Mouse (Mus musculus) thymus, postnatal 10 days (tissue): ENCODE data around the gene Ttll12.

Experiments
- DNase-seq, 2 experiments: peaks; one replicate each; pipeline ENCODE4 v3.0.0; 2021; ENCODE audit warnings: low spot score in 2 of 2

Gene Ttll12

DNA sequence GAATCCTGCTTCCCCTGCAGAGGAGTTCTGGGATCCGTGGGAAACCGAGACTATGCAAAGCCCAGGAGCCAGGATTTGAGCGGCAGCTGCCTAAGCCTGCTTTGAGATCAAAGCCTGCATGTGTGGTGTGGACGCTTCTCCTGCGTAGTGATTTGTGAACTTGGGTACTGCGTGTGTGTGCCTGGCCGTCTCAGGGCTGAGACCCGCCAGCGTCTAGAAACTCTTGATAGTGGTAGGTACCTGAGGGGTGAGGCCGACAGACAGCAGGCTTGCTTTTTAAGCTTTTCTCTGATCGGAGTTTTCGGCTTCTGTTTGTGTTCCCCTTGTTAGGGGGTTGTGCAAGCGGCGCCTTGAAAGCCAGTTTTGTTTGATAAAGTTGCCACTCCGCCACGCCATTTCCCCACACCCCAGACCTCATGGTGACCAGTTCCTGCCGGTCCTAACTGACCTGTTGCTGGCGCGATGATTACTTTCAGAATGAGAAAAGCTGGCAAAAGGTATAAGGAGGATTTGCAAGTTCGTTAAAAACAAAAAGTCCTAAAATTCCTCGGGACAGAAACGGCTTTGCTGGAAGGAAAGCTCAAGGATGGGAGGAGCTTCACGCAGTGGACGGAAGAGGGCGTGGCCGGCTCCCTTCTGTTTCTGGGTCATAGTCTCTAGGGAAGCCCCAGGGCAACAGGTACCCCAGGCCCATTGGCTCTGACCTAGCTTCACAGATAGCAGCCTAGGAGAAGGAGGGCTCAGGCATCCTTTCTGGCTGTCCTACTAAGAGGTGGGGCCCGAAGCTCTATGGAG lies 30.9 kb downstream of the Ttll12 start:
- DNase-seq, result peak in 1 of 2 experiments; percentile 56

DNA sequence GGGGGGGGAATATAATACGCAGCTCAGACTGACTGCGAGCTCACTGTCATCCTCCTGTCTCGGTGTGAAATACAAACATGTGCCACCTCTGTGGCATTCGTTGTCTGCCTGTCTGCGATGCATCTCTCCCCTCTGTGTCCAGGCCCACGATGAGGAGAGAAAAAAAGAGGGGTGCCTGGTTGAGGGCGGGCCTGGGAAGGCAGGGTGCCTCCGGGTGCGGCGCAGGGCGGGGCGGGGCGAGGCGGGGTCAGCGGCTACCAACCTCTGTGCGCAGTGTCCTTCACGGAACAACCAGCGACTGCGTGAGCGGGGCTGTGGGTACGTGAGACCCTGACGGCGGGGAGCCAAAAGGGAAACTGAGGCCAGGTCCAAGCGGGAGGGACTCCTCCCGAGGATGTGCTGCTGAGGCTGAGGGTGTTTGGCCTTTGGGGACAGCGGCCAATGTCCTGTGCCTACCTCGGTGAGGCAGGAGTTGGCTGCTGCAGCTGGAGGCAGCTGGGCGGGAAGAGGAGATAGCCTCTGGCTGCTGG lies 31.6 kb downstream of the Ttll12 start, which contains the start of the genes Tspo and Mcat:
TSS of gene Tspo (plus strand) at position 266 of the 530 bp plus-strand sequence.
TSS of gene Mcat (minus strand) at position 461 of the 530 bp plus-strand sequence.
- peak; percentile 63 to 71 for DNase-seq

- peak; percentile 72 to 75 for DNase-seq
Measured at GRCm38 (mm10) chr15:83562626-83563270, 32.2 kb downstream of the Ttll12 start.

- DNase-seq, result no peak
Measured at GRCm38 (mm10) chr15:83560941-83561477, 33.9 kb downstream of the Ttll12 start.

DNA sequence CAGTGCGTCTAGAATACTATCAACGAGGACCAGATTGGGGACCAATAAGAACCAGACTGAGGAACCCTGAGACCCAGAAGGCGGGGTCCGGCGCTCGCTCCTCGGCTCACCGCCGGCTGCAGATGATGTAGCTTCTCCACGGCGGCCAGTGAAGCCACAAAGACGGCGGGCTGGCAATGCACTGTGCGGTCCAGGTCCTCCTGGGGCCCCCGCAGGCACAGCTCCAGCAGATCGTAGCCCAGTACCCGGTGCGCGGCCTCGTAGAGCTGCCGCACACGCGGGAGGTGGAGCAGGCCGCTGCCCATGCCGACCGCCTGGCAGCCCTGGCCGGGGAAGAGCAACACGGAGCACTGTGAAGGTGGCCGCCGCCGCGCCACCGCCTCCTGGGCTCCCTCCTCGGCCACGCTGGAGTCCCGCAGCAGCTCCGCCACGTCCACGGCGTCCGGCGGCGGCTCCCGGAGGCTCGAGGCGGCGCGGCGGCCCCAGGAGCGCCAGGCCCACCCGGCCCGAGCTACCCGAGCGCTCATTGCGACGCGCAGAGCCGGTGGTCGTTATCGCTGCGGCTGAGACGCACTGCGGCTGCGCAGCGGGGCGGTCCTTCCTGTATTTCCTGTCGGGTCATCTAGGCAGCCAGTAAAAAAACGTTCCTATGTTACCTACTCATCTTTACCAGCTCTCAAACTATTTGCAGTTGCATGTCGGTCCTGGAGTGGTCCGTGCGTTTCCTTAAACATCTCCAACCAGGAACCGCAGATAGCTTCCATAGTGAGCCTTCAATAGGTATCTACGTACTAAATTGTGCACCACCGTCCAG lies 39.6 kb downstream of the Ttll12 start:
- peak; percentile 85 to 89 for DNase-seq

- DNase-seq, result no peak
Measured at GRCm38 (mm10) chr15:83553831-83554230, 41.1 kb downstream of the Ttll12 start.

DNA sequence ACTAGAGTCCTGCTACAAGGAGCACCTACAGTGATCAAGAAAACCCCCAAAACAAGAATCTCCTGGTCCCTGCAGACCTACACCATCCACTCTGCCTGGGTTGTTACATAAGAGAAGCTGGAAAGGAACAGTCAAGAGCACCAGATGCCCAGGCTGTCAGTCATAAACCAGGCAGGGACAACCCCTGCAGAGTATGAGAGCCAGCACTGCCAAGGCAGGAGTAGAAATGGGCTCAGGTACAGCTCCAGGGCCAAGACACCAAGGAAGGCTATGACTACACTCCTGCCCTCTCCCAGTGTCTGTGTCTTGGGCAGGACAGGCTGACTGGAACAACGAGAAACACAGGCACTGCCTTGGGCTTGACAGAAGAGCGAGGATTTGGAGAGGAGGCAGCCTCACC lies 44.8 kb downstream of the Ttll12 start:
- no peak for DNase-seq

GRCm38 (mm10) chr15:83547144-83547543 lies 47.8 kb downstream of the Ttll12 start:
- DNase-seq, result no peak

DNA sequence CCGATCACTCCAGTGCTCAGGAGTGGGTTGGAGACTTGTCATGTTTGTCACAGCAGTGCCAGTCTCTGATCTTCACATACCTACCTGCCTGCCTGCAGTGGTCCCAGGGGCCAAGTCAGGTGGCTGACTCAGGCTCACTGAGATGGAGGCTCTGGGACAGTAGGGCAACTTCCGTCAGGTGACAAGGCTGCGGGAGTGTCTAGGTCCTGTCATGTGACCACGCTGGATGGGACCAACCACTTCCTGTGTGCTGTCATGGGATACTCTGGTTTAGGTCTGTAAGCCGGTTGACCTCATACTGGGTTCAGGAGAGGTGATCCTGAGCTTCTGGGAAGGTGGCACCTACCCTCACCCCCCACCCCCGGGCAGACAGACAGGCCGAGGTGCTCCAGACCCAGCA lies 48.9 kb downstream of the Ttll12 start:
- DNase-seq, result no peak

- DNase-seq, result no peak
Measured at GRCm38 (mm10) chr15:83541647-83542287, 53.2 kb downstream of the Ttll12 start.

DNA sequence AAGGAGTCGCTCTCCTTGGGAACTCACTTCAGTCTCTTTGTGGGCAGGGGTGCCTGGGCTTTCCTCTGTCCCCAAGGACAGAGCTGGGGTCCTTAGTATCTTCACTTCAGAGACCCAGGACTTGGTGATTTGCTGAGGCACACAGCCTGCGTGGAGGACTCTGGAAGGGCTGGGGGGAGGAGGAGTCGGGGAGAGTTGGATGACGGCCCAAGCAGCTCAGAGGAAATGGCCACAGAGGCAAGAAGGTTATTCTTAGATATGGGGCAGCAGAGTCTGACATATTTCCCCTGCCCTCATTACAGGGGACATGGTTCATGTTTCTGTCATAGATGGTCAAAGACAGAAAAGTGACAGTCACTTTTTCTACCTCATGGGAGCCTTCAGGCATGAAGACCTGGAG lies 55.1 kb downstream of the Ttll12 start:
- DNase-seq, result no peak

DNA sequence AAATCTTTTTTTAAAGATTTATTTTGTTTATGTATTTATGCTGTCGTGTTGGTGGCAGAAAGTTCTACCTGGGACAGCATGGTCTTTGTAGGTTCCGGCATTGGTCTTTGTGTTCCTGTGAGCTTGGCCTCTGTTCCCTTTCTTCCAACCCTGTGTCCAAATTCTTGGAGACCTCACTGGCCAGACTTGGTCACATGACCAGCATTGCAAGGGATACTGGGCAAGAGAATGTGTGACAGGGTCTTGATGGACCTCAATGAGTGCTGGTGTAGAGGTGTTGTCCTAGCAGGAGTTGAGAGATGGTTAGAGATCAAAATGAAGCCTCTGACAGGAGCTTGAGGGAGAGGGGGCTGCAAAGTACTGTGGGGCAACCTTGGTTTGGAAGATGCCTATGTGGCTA lies 56.1 kb downstream of the Ttll12 start:
- no peak for DNase-seq

DNA sequence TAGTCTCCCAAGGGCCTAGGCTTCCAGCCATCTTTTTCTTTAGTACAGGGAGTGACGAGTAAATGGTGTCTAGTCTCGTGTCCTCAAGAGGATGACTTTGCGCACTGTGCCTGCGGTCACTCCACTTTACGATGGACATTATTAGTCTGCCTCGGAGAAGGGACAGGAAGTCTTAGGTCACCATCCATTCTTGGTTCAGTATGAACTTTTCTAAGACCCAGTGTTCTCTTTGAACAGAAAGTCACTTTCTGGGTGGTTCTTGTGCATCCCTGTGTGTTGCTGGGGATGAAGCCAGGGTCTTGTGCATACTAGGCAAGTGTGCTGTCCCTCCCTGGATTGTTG lies 59.1 kb downstream of the Ttll12 start:
- no peak for DNase-seq

DNA sequence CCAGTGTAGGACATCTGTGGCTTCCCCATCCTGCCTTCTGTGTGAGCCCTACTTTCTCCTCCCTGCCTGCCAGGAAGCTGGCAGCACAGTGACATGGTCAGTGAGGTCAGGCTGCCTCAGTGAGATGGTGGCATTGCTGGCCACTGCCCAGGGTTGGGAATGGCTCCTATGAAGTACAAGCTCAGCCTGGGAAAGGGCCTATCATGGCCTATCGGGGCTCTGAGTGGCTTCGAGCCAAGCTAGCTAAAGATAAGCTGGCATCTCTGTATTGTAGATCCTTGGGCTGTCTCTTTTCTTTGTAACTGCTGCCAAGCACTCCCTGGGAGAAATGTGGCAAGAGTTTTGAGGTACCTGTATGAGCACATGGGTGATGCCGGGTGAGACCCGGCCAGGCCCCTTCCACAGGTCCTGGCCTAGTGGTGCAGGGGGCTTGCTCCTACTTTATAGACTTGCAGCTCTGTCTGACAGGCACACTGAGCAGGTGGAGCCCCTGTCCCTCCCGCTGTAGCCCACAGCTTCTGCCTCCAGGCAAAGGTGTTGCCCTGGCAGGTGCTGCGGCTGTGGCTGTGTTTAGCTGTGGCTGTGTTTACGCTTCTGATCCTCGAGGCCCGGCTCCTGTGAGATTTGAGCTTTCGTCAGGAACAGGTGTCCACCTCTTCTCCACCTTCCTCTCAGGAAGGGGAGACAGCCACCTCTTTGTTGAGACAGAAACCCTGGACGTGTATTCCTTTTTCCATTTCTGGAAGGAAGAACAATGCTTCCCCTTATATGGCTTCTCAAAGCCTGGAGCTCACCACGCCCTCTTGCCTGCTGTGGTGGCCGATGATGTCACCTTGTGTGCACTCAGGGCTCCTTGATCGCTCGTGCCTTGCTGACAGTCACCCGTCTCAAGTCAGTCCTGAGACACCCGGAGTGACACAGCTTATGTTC lies 59.7 kb downstream of the Ttll12 start:
- no peak for DNase-seq

DNA sequence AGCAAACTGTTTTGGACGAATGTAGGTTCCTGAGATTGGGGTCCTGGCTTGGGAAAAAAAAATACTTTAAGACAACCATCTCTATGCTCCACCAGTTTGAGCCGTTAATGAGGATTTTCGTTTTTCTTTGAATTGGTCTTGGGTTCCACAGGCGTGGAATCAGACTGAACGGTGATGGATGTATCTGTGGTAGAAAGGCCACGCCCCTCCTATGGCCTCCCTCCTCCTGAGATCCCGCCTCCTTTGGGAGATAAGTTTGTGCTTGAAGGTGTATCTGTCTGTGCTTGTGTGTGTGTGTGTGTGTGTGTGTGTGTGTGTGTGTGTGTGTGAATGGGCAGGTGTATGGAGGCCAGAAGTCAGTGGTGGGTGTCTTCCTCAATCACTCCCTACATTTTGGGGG lies 62.4 kb downstream of the Ttll12 start:
- DNase-seq, result no peak

- no peak for DNase-seq
Measured at GRCm38 (mm10) chr15:83531961-83532469, 62.9 kb downstream of the Ttll12 start.

DNA sequence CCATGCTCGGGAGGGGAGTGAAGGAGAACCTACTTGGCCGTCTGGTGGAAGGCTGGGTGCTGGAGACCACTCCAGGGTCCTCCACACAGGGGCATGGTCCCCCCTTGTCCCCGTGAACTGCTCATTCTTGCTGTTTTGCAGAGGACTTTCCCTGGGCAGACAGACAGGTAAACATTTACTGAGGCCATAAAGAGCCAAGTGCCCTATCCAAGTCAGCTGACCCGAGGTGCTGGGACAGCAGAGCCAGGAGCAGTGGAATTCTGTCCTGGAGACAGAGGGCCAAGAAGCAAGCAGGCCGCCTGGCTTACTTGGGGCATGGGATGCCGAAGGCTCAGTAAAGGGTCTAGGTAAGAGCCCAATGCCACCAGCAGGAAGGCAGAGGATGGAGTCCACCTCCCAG lies 64.3 kb downstream of the Ttll12 start:
- no peak for DNase-seq

DNA sequence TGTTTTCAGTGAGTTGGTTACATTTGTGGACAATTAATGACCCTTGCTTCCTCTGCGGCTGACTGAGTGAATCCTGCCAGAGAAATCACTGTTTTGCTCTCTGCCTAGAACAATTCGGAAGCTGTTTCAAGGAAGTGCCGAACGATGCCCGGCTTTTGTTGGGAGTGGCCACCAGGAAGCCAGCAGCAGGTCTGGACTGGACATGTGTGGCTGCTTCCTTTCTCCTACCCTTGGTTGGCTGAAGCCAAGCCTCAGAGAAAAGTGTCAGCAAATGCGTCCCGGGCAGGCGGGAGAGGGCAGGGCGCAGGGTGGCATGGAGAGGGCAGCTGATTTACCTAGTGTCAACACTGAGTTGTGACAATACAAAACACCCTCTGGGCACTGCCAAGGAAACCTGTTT lies 64.7 kb downstream of the Ttll12 start:
- DNase-seq, result no peak

DNA sequence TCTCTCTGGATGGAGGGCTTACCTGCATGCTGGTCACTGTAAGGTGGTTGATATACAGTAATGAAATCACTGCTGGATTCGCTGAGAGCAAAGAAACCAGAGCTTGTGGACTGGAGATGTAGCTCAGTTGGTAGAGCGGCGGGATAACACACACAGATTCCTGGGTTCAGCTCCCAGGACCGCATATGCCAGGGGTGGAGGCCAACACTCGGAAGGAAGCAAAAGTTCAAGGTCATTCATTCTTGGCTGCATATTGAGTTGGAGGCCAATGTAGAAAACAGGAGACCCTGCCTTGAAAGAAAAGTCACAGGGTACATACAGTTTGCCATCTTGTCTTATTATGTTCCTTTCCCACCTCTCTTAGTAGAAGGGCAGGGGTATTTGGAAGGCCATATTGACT lies 65.2 kb downstream of the Ttll12 start:
- no peak for DNase-seq

- no peak for DNase-seq
Measured at GRCm38 (mm10) chr15:83528892-83529291, 66.1 kb downstream of the Ttll12 start.
